Mouse (Mus musculus) midbrain, embryonic 16.5 days (tissue): Measurements from ENCODE around the gene Lmf2. TPM values are rescaled to one million over a fixed set of nuclear protein-coding genes. Genes with fewer than 3 reads are reported as not detected.

Experiments
- ATAC-seq: fragments of 200-750 bp; cut with Nextera tagmentation; 2 replicates; pipeline ENCODE4 v1.8.0; 2017; ENCODE audit warnings: moderate TSS enrichment
- H3K27ac ChIP-seq: fragments of 300-500 bp; sonication (generic); 2 replicates; pipeline ENCODE4 v1.5.1; 2014; ENCODE audit warnings: mild to moderate bottlenecking, low read length, mixed read lengths
- H3K27me3 ChIP-seq: fragments of 300-500 bp; sonication (generic); 2 replicates; pipeline ENCODE4 v1.6.1; 2014; ENCODE audit warnings: low read depth, low read length, mixed read lengths; ENCODE audit not compliant: control insufficient read depth, insufficient read depth
- H3K36me3 ChIP-seq: fragments of 300-500 bp; sonication (generic); 2 replicates; pipeline ENCODE4 v1.6.1; 2014; ENCODE audit warnings: mild to moderate bottlenecking, low read length, moderate library complexity, mixed read lengths; ENCODE audit not compliant: control insufficient read depth, insufficient read depth
- H3K4me1 ChIP-seq: fragments of 300-500 bp; sonication (generic); 2 replicates; pipeline ENCODE4 v1.6.1; 2014; ENCODE audit warnings: mild to moderate bottlenecking, low read length, mixed read lengths; ENCODE audit not compliant: control insufficient read depth, insufficient read depth
- H3K4me2 ChIP-seq: fragments of 300-500 bp; sonication (generic); 2 replicates; pipeline ENCODE4 v1.6.1; 2014; ENCODE audit warnings: mild to moderate bottlenecking, low read length, mixed read lengths
- H3K4me3 ChIP-seq: fragments of 300-500 bp; sonication (generic); 2 replicates; pipeline ENCODE4 v1.5.1; 2014; ENCODE audit warnings: low read depth, mild to moderate bottlenecking, low read length, moderate library complexity, mixed read lengths
- H3K9ac ChIP-seq: fragments of 300-500 bp; sonication (generic); 2 replicates; pipeline ENCODE4 v1.6.1; 2014; ENCODE audit warnings: low read depth, low read length, mixed read lengths
- H3K9me3 ChIP-seq: fragments of 300-500 bp; sonication (generic); replicated peaks from 2 replicates; pipeline ENCODE4 v1.6.1; 2014; ENCODE audit warnings: mild to moderate bottlenecking, low read length, mixed read lengths; ENCODE audit not compliant: control insufficient read depth, poor library complexity, severe bottlenecking
- WGBS: fragments of 180-500 bp; shearing (Covaris S2); extraction: QIAGEN DNeasy Blood & Tissue Kit; methylation state at CpG from one replicate; pipeline ENCODE4 v1.1.7; 2014; 5-methylcytosine and 5-hydroxymethylcytosine counted together
- polyA plus RNA-seq: library from polyadenylated mRNA; unstranded; fragments of >200 nt; fragmentation: Nextera tagmentation; extraction: Ambion mirVana; gene quantifications from 2 replicates; pipeline ENCODE4 v1.2.1, GENCODE M21; 2015

Lmf2 gene
- polyA plus RNA-seq, 1 experiment from 2014 or later = 34.9 TPM

DNA sequence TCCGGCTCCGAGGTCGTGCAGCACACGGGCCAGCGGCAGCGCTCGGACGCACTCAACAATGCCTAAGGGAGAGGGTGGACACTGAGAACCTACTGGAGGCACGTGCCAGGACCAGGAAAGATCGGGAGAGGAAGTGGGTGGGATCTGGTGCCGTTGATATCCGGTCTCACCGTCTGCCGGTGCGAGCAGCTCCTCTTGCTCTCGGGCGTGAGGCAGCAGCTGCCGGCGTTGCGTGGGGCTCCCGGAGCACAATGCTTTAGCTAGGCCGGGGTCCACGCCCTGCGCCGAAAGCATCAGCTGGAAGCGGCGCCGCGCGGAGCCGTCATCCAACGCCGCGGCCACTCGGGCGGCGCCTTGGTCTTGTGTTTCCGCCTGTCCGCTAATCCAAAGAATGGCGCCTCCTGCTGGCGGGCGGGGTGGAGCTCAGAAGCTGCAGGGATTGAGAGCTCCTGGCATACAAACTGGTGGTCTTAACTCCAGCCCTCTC is 18.3 kb upstream of the Lmf2 start, which contains the start of gene Sco2:
TSS of gene Sco2 (minus strand) at position 85 of the 487 bp plus-strand sequence.
- Histone ChIP-seq H3K9ac (peak within 1 kb of the TSS; percentile 88), H3K36me3 (peaks cover 18% of the 10 kb centered on the region), H3K9me3 (no peaks in the 10 kb centered on the region), H3K4me2 (peak within 1 kb of the TSS; percentile 82), H3K4me1 (peaks cover 18% of the 10 kb centered on the region), H3K27ac (peak within 1 kb of the TSS; percentile 94), H3K4me3 (peak within 1 kb of the TSS; percentile 72), H3K27me3 (peaks cover 28% of the 10 kb centered on the region)
- under 1% methylated on average over 42 of the region's 42 CpGs for WGBS
- peak; percentile 88 for ATAC-seq

DNA sequence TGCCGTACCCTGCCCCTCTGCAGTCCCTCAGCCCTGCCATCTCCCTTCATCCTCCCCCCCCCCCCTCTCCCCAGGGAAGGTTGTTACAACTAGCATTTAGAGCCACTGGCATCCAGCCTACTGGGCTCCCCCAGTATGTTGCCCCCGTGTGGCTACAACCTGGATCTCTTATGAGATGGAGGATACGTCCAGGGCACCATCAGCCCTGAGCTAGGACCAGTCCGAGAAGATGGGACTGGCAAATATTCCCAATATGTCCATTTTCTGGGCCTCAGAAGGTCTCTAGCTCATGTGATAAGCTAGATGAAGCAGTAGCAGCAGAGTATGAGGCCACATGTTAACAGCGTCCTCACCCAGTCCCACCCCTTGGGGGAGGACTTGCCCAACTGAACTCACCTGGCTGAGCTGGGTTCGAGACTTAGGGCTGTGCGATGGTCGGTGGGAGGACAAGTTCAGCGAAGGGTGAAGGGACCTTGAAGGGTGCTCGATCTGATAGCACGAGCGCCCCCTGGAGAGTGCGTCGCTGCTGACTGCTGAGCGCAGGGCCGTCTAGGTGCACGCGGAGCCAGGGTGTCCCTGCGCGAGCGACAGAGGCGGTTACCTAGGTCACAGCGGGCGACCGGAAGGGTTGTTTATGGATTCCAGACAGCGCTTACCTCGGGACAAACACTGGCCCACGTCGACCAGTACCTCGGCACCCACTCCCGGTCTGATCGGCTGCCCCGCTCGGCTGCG is 17.7 kb upstream of the Lmf2 start:
- Histone ChIP-seq H3K9me3 (no peaks in the 10 kb centered on the region), H3K9ac (peak overlapping the region; percentile 88), H3K4me2 (peak overlapping the region; percentile 82), H3K36me3 (peaks cover 22% of the 10 kb centered on the region), H3K27me3 (peaks cover 24% of the 10 kb centered on the region), H3K4me3 (peak overlapping the region; percentile 72), H3K4me1 (peaks cover 13% of the 10 kb centered on the region), H3K27ac (peak overlapping the region; percentile 94)
- 2% methylated on average over 35 of the region's 35 CpGs for WGBS
- peak; percentile 84 for ATAC-seq

DNA sequence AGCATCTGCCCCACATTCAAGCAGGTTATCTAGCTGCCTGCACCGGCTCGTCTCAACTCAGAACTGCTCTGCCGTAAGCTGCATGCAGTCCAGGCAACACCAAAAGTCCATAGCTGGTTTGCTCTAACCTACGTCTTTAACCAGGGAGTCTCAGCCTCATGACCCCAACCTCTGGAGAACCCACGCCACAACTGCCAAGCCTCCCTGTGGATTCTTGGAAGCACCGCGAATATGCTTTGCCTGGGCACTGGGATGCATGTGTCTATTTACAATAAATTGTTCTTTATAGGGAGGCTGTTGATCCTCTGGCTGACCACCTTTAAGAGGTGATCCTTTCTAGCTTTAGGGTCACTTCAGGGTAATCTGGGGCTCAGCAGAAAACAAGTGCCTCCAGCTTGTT is 17.1 kb upstream of the Lmf2 start:
- Histone ChIP-seq H3K9me3 (no peaks in the 10 kb centered on the region), H3K4me1 (peaks cover 12% of the 10 kb centered on the region), H3K9ac (peak overlapping the region; percentile 88; the same call in 1 of the 2 replicates), H3K36me3 (peaks cover 26% of the 10 kb centered on the region), H3K4me2 (peak overlapping the region; percentile 82), H3K27ac (no peak overlapping the region), H3K27me3 (peaks cover 17% of the 10 kb centered on the region), H3K4me3 (peak overlapping the region; percentile 72)
- 86% methylated on average over 7 of the region's 7 CpGs for WGBS
- no peak for ATAC-seq

DNA sequence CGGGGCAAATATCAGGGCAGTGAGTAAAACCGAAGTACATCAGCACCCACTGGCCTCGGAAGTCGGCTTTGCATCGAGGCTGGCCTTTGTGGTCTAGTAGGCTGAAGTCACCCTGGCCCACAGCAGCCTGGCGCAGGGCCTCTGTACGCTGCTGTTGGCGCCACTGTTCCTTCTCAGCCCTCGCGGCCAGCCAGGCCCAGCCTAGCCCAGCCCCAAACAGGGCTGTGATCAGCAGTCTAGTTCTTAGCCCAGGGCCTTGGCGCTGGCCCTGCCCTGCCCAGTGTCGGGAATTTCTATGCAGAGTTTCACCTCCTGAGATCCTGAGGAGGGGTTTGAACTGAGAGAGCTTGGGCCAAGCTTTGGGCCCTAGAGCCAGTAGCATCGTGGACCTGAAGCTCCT is 16.6 kb upstream of the Lmf2 start:
- no peak for ATAC-seq
- peaks cover 31% of the 10 kb centered on the region for H3K36me3 ChIP-seq

DNA sequence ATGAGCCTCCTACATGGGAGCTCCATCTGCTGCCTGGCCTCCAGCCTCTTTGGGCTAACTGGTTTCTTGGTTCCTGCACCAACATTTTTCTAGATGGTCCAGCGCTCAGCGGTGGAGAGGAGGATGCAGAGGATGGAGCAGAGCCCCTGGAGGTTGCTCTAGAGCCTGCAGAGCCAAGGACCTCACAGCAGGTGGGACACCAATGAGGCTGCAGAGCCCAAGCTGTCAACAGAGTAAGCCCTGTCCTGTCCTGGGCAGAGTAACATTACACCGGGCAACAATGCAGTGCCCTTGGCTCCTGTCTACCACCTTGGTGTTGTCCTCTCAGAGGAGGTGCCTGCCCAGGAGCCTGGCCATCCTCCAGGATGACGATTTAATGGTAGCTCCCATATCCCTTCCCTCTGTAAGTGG is 9.7 kb upstream of the Lmf2 start:
- no peaks in the 10 kb centered on the region for H3K4me1 ChIP-seq
- peaks cover 45% of the 10 kb centered on the region for H3K36me3 ChIP-seq
- ATAC-seq = no peak
- H3K9me3 ChIP-seq = no peaks in the 10 kb centered on the region
- H3K27me3 ChIP-seq = no peaks in the 10 kb centered on the region
- H3K27ac ChIP-seq = no peak overlapping the region
- H3K9ac ChIP-seq = no peak overlapping the region
- WGBS = 97% methylated on average over 4 of the region's 4 CpGs
- no peak overlapping the region for H3K4me3 ChIP-seq
- no peak overlapping the region for H3K4me2 ChIP-seq

More for the DNA sequence above, 16.6 kb upstream of the Lmf2 start:
- WGBS = 85% methylated on average over 13 of the region's 13 CpGs
- H3K4me1 ChIP-seq = peaks cover 12% of the 10 kb centered on the region
- no peak overlapping the region for H3K4me3 ChIP-seq
- no peak overlapping the region for H3K4me2 ChIP-seq
- no peak overlapping the region for H3K27ac ChIP-seq
- H3K9me3 ChIP-seq = no peaks in the 10 kb centered on the region
- no peak overlapping the region for H3K9ac ChIP-seq
- H3K27me3 ChIP-seq = peaks cover 13% of the 10 kb centered on the region

DNA sequence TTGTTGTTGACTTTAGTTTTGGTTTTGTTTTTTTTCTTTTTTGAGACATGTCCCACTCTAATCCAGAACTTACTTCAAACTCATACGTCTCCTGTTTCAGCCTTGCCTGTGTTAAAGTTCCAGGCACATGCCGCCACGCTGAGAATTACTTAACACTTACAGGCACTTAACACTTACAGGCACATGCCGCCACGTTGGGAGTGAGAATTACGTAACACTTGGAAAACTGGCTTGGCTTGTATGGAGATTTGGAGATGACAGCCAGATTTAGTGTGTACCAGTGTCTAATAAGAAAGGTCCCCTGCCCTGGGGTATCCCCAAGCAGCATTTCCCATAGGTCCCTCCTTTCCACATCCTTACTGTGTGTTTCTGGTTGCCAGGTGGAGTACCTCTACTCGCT is 7.6 kb upstream of the Lmf2 start:
- peaks cover 3% of the 10 kb centered on the region for H3K4me1 ChIP-seq
- H3K27ac ChIP-seq = no peak overlapping the region
- H3K9me3 ChIP-seq = no peaks in the 10 kb centered on the region
- no peaks in the 10 kb centered on the region for H3K27me3 ChIP-seq
- H3K4me2 ChIP-seq = no peak overlapping the region
- H3K36me3 ChIP-seq = peaks cover 32% of the 10 kb centered on the region
- no peak for ATAC-seq
- no peak overlapping the region for H3K4me3 ChIP-seq
- 92% methylated on average over 7 of the region's 7 CpGs for WGBS
- H3K9ac ChIP-seq = no peak overlapping the region

DNA sequence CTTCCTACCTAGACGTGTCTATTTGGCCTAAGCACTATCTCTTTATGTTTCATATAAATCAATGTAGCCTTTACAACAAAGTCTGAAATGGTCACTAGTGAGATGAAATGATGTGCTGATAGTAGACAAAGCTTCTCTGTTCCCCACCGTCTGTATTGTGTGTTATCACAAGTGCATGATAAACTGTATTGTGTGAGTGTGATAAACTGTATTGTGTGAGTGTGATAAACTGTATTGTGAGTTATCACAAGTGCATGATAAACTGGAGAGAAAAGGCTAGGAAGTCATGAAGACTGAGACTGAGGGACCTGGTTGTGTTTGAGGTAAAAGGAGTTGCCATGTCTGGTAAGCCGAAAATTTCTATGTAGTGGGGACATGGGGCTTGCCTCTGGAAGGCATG is 3.3 kb upstream of the Lmf2 start:
- H3K36me3 ChIP-seq = peaks cover 16% of the 10 kb centered on the region
- no peaks in the 10 kb centered on the region for H3K9me3 ChIP-seq
- H3K9ac ChIP-seq = no peak overlapping the region
- WGBS = 86% methylated on average over 3 of the region's 3 CpGs
- H3K4me1 ChIP-seq = peaks cover 29% of the 10 kb centered on the region
- H3K27me3 ChIP-seq = no peaks in the 10 kb centered on the region
- ATAC-seq = no peak
- H3K4me3 ChIP-seq = no peak overlapping the region
- no peak overlapping the region for H3K4me2 ChIP-seq
- no peak overlapping the region for H3K27ac ChIP-seq

DNA sequence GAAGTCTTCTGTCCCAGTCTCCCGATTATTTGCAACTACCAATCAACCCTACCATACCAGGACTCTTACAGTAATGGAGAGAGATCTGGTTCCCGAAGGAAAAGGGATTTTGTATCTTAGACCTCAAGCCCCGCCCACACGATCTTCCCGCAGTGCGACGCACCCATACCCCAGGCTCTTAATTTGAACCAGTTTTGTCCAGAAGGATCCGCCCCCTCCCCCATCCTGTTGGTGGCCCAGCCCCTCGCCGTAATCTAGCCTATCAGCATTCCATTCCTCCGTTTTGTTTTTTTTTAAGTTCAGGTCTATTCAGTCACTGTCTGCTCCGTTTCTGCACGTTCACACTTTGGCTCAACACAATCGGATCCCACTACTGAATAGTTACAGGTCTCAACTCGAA is 913 bp upstream of the Lmf2 start:
- Histone ChIP-seq H3K27ac (peak overlapping the region; percentile 75), H3K4me2 (peak overlapping the region; percentile 86), H3K4me3 (peak overlapping the region; percentile 77), H3K36me3 (peaks cover 20% of the 10 kb centered on the region; the same call in 1 of the 2 replicates), H3K27me3 (no peaks in the 10 kb centered on the region), H3K4me1 (peaks cover 29% of the 10 kb centered on the region), H3K9me3 (no peaks in the 10 kb centered on the region), H3K9ac (peak overlapping the region; percentile 76)
- 0 out of 2 replicates have a peak, but pooled peaks have one; percentile 13 for ATAC-seq
- WGBS = under 1% methylated on average over 15 of the region's 15 CpGs

DNA sequence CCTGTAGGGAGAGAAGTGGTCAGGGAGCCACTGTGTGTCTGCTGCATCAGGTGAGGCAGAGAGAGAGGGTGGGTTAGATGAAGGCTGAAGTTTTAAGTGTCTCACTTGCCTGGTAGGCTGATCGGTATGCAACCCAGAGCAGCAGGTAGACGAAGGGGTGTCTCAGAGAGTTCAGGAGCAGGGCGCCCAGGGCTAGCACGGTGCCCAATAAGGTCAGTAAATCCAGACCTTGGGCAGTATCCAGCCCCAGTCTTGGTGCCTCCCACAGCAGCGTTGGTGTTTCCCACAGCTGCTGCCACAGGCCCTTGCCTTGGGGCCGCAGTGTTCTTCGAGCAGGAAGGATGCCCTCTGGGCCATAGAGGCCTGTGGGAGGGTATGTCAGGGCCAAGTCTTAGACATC is 1.0 kb downstream of the Lmf2 start:
- 79% methylated on average over 6 of the region's 7 CpGs for WGBS
- Histone ChIP-seq H3K27me3 (no peaks in the 10 kb centered on the region), H3K27ac (no peak overlapping the region), H3K9me3 (no peaks in the 10 kb centered on the region), H3K36me3 (peaks cover 21% of the 10 kb centered on the region; the same call in 1 of the 2 replicates), H3K9ac (peak overlapping the region; percentile 76), H3K4me2 (peak overlapping the region; percentile 86), H3K4me1 (peaks cover 29% of the 10 kb centered on the region), H3K4me3 (peak overlapping the region; percentile 77)
- no peak for ATAC-seq
